Mouse (Mus musculus) olfactory bulb, adult 2 months (tissue): ENCODE results near the gene Mcmbp.

Experiments
- CTCF ChIP-seq: fragments of 200-500 bp; IDR thresholded peaks from 2 replicates; pipeline ENCODE4 v1.5.1; 2012; ENCODE audit warnings: low read depth, mild to moderate bottlenecking, low read length, moderate library complexity; ENCODE audit not compliant: insufficient read depth
- POLR2A ChIP-seq: fragments of 200-500 bp; IDR thresholded peaks from 2 replicates; pipeline ENCODE4 v1.6.1; 2012; ENCODE audit warnings: mild to moderate bottlenecking, low read depth, low read length, moderate library complexity; ENCODE audit not compliant: insufficient read depth

- TF ChIP-seq POLR2A (no peak), CTCF (no peak)
These were observed 15.1 kb upstream of the Mcmbp start for GRCm38 (mm10) chr7:128755396-128755795.
